Mouse (Mus musculus): ENCODE results near the gene Ica1. TPM values are rescaled to one million over a fixed set of nuclear protein-coding genes. Genes with fewer than 3 reads are reported as not detected.
A peak's percentile ranks its signal among the peaks of the same experiment; 100 is the strongest.

Gene Ica1
- polyA plus RNA-seq, 1 experiment from 2014 or later, result 14.8 TPM

- Histone ChIP-seq H3K9me3 (no peaks in the 10 kb centered on the region), H3K4me3 (no peak overlapping the region), H3K27ac (no peak overlapping the region), H3K27me3 (ENCODE audit: insufficient read depth, poor library complexity, severe bottlenecking) (no peaks in the 10 kb centered on the region), H3K36me3 (no peaks in the 10 kb centered on the region), H3K4me1 (replicated peaks) (peaks cover 28% of the 10 kb centered on the region)
- no peak for DNase-seq (ENCODE audit: low spot score)
- 96% methylated on average over 5 of the region's 5 CpGs for WGBS
Observed at GRCm38 (mm10) chr6:8665786-8666185, 112.5 kb downstream of the Ica1 start.

GRCm38 (mm10) chr6:8664956-8665355 lies 113.3 kb downstream of the Ica1 start:
- no peak overlapping the region for H3K4me3 ChIP-seq
- DNase-seq (ENCODE audit: low spot score), result no peak
- H3K27ac ChIP-seq, result no peak overlapping the region
- no peaks in the 10 kb centered on the region for H3K9me3 ChIP-seq
- peaks cover 36% of the 10 kb centered on the region for H3K4me1 ChIP-seq (replicated peaks)
- WGBS, result 85% methylated on average over 5 of the region's 5 CpGs
- H3K27me3 ChIP-seq (ENCODE audit: insufficient read depth, poor library complexity, severe bottlenecking), result no peaks in the 10 kb centered on the region
- H3K36me3 ChIP-seq, result no peaks in the 10 kb centered on the region

- WGBS, result 71% methylated on average over 3 of the region's 3 CpGs
- Histone ChIP-seq H3K36me3 (no peaks in the 10 kb centered on the region), H3K4me1 (replicated peaks) (peaks cover 54% of the 10 kb centered on the region), H3K9me3 (no peaks in the 10 kb centered on the region), H3K4me3 (no peak overlapping the region), H3K27me3 (ENCODE audit: insufficient read depth, poor library complexity, severe bottlenecking) (no peaks in the 10 kb centered on the region), H3K27ac (peak overlapping the region; percentile 47)
- DNase-seq (ENCODE audit: low spot score), result no peak
Observed at GRCm38 (mm10) chr6:8663092-8663740, 115.1 kb downstream of the Ica1 start.

GRCm38 (mm10) chr6:8661404-8661803 lies 116.9 kb downstream of the Ica1 start:
- Histone ChIP-seq H3K9me3 (no peaks in the 10 kb centered on the region), H3K4me3 (no peak overlapping the region), H3K27ac (peak overlapping the region; percentile 84), H3K36me3 (no peaks in the 10 kb centered on the region), H3K27me3 (ENCODE audit: insufficient read depth, poor library complexity, severe bottlenecking) (no peaks in the 10 kb centered on the region), H3K4me1 (replicated peaks) (peaks cover 68% of the 10 kb centered on the region)
- 26% methylated on average over 4 of the region's 4 CpGs for WGBS
- DNase-seq (ENCODE audit: low spot score), result peak; percentile 68

GRCm38 (mm10) chr6:8660076-8660475 lies 118.2 kb downstream of the Ica1 start:
- Histone ChIP-seq H3K27ac (peak overlapping the region; percentile 84), H3K27me3 (ENCODE audit: insufficient read depth, poor library complexity, severe bottlenecking) (no peaks in the 10 kb centered on the region), H3K36me3 (no peaks in the 10 kb centered on the region), H3K4me1 (replicated peaks) (peaks cover 68% of the 10 kb centered on the region), H3K4me3 (no peak overlapping the region), H3K9me3 (no peaks in the 10 kb centered on the region)
- no peak for DNase-seq (ENCODE audit: low spot score)
- WGBS, result 82% methylated on average over 2 of the region's 2 CpGs

- Histone ChIP-seq H3K27ac (peak overlapping the region; percentile 84), H3K9me3 (no peaks in the 10 kb centered on the region), H3K36me3 (no peaks in the 10 kb centered on the region), H3K4me1 (replicated peaks) (peaks cover 68% of the 10 kb centered on the region), H3K27me3 (ENCODE audit: insufficient read depth, poor library complexity, severe bottlenecking) (no peaks in the 10 kb centered on the region), H3K4me3 (peak overlapping the region; percentile 9; the same call in 1 of the 2 replicates)
- 31% methylated on average over 13 of the region's 13 CpGs for WGBS
- peak; percentile 66 for DNase-seq (ENCODE audit: low spot score)
Observed at GRCm38 (mm10) chr6:8659194-8659959, 118.9 kb downstream of the Ica1 start.

- no peak for DNase-seq (ENCODE audit: low spot score)
- Histone ChIP-seq H3K9me3 (no peaks in the 10 kb centered on the region), H3K4me3 (no peak overlapping the region), H3K36me3 (no peaks in the 10 kb centered on the region), H3K4me1 (replicated peaks) (peaks cover 67% of the 10 kb centered on the region), H3K27ac (peak overlapping the region; percentile 84), H3K27me3 (ENCODE audit: insufficient read depth, poor library complexity, severe bottlenecking) (no peaks in the 10 kb centered on the region)
- 81% methylated on average over 4 of the region's 4 CpGs for WGBS
Observed at GRCm38 (mm10) chr6:8658431-8658830, 119.9 kb downstream of the Ica1 start.

- Histone ChIP-seq H3K4me1 (replicated peaks) (peaks cover 57% of the 10 kb centered on the region), H3K9me3 (no peaks in the 10 kb centered on the region), H3K36me3 (no peaks in the 10 kb centered on the region), H3K4me3 (no peak overlapping the region), H3K27ac (peak overlapping the region; percentile 84), H3K27me3 (ENCODE audit: insufficient read depth, poor library complexity, severe bottlenecking) (no peaks in the 10 kb centered on the region)
- no peak for DNase-seq (ENCODE audit: low spot score)
- WGBS, result 60% methylated on average over 3 of the region's 3 CpGs
Observed at GRCm38 (mm10) chr6:8657459-8657858, 120.8 kb downstream of the Ica1 start.

- 83% methylated on average over 2 of the region's 2 CpGs for WGBS
- H3K4me3 ChIP-seq, result no peak overlapping the region
- no peaks in the 10 kb centered on the region for H3K36me3 ChIP-seq
- no peaks in the 10 kb centered on the region for H3K9me3 ChIP-seq
- no peak for DNase-seq (ENCODE audit: low spot score)
- peaks cover 37% of the 10 kb centered on the region for H3K4me1 ChIP-seq (replicated peaks)
- no peak overlapping the region for H3K27ac ChIP-seq
- no peaks in the 10 kb centered on the region for H3K27me3 ChIP-seq (ENCODE audit: insufficient read depth, poor library complexity, severe bottlenecking)
Observed at GRCm38 (mm10) chr6:8655454-8655853, 122.8 kb downstream of the Ica1 start.

GRCm38 (mm10) chr6:8650413-8650812 lies 127.9 kb downstream of the Ica1 start:
- no peak for DNase-seq (ENCODE audit: low spot score)
- Histone ChIP-seq H3K9me3 (no peaks in the 10 kb centered on the region), H3K4me1 (replicated peaks) (peaks cover 8% of the 10 kb centered on the region), H3K4me3 (no peak overlapping the region), H3K27ac (no peak overlapping the region), H3K36me3 (no peaks in the 10 kb centered on the region), H3K27me3 (ENCODE audit: insufficient read depth, poor library complexity, severe bottlenecking) (no peaks in the 10 kb centered on the region)
- WGBS, result 91% methylated on average over 7 of the region's 7 CpGs

- WGBS, result 66% methylated on average over 4 of the region's 4 CpGs
- Histone ChIP-seq H3K27ac (no peak overlapping the region), H3K4me3 (no peak overlapping the region), H3K9me3 (no peaks in the 10 kb centered on the region), H3K27me3 (ENCODE audit: insufficient read depth, poor library complexity, severe bottlenecking) (no peaks in the 10 kb centered on the region), H3K36me3 (no peaks in the 10 kb centered on the region), H3K4me1 (replicated peaks) (peaks cover 11% of the 10 kb centered on the region)
- DNase-seq (ENCODE audit: low spot score), result no peak
Observed at GRCm38 (mm10) chr6:8649295-8649865, 128.9 kb downstream of the Ica1 start.

GRCm38 (mm10) chr6:8648185-8648901 lies 129.9 kb downstream of the Ica1 start:
- H3K27ac ChIP-seq, result no peak overlapping the region
- no peaks in the 10 kb centered on the region for H3K9me3 ChIP-seq
- H3K36me3 ChIP-seq, result no peaks in the 10 kb centered on the region
- 82% methylated on average over 10 of the region's 10 CpGs for WGBS
- no peaks in the 10 kb centered on the region for H3K27me3 ChIP-seq (ENCODE audit: insufficient read depth, poor library complexity, severe bottlenecking)
- peaks cover 11% of the 10 kb centered on the region for H3K4me1 ChIP-seq (replicated peaks)
- no peak for DNase-seq (ENCODE audit: low spot score)
- H3K4me3 ChIP-seq, result no peak overlapping the region
